Mouse (Mus musculus) G1E (cell line): ENCODE data around the gene Larp1.

Experiments used
- CTCF ChIP-seq: IDR thresholded peaks from 2 replicates; pipeline ENCODE4 v1.5.1; 2012; ENCODE audit warnings: low read depth, low read length, inconsistent platforms, mixed read lengths
- GATA2 ChIP-seq: IDR thresholded peaks from 2 replicates; pipeline ENCODE4 v1.6.1; 2012; ENCODE audit warnings: low read depth, low read length, inconsistent platforms, borderline replicate concordance
- POLR2AphosphoS5 ChIP-seq: IDR thresholded peaks from 2 replicates; pipeline ENCODE4 v1.6.1; 2012; ENCODE audit warnings: low read depth, low read length, inconsistent platforms; ENCODE audit not compliant: insufficient replicate concordance
- TAL1 ChIP-seq: conservative IDR thresholded peaks from 2 replicates; pipeline ENCODE4 v1.6.1; 2012; ENCODE audit warnings: low read depth, low read length, inconsistent platforms, mixed read lengths

DNA sequence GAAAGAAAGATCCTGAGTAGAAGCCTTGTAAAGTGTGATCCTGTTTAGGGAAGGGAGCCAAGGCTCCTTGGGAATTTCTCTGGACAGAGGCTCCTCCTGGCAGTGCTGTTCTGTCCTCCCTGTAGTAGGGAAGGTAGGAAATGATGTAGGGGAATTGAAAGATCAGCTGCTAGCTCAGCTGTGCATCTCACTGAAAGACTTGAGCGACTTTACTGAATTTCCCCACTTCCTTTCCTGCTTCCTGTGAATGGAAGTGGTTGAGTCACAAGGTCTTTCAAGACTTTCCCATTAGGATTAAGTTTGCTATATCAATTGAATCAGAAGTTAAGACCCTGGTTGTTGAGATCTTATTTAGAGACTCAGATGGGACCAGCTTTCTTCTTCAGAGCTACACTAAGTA, 12.2 kb downstream of the Larp1 start:
- no peak for TF ChIP-seq CTCF
- TF ChIP-seq GATA2 = no peak
- no peak for TF ChIP-seq TAL1
- TF ChIP-seq POLR2AphosphoS5 = no peak
